Mouse (Mus musculus) MEL (cell line): ENCODE measurements around the gene Thsd4.

Experiments used
- CTCF ChIP-seq, 3 experiments: IDR thresholded peaks in 2 of 3; conservative IDR thresholded peaks in 1 of 3; 2 replicates each; pipeline ENCODE4 v1.5.1; 2011 to 2012; ENCODE audit warnings: low read length in 3 of 3, low read depth in 2 of 3, mild to moderate bottlenecking in 2 of 3, improper control_type of control experiment in 1 of 3, inconsistent platforms in 1 of 3, mixed read lengths in 1 of 3, moderate library complexity in 1 of 3; ENCODE audit not compliant: control insufficient read depth in 1 of 3, insufficient read depth in 1 of 3, poor library complexity in 1 of 3, severe bottlenecking in 1 of 3
- POLR2A ChIP-seq, 2 experiments: IDR thresholded peaks; 2 replicates each; pipeline ENCODE4 v1.6.1; 2011 to 2012; ENCODE audit warnings: low read length in 2 of 2, mild to moderate bottlenecking in 2 of 2, control low read depth in 1 of 2, improper control_type of control experiment in 1 of 2, low read depth in 1 of 2, moderate library complexity in 1 of 2; ENCODE audit not compliant: control insufficient read depth in 1 of 2, insufficient read depth in 1 of 2, poor library complexity in 1 of 2
- RAD21 ChIP-seq: IDR thresholded peaks from 2 replicates; pipeline ENCODE4 v1.6.1; 2011; ENCODE audit warnings: mild to moderate bottlenecking, low read depth, low read length, improper control_type of control experiment

DNA sequence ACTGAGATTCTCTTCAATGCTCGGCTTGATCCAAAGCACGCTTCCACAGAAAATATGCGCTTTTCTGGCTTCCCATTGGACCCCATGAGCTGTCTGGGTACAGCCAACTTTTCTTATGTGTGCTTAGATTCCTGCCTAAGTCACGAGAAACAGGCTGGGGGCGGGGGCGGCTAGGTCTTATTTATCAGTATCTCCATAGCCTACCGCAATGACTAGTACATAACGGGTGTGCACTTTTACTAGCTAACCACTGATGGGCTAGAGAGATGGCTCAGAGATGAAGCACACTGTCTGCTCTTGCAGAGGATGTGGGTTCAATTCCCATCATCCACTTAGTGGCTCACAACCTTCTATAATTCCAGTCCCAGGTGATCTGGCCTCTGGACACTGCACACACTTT is 121.8 kb downstream of the Thsd4 start:
- TF ChIP-seq POLR2A (IDR thresholded peaks at IDR 0.05; ENCODE audit: control insufficient read depth in 1 of 2, insufficient read depth in 1 of 2, low read depth in 1 of 2, low read length in 2 of 2, poor library complexity in 1 of 2) (no peak), RAD21 (no peak), CTCF (IDR thresholded peaks at IDR 0.05 in 2 of 3, conservative IDR thresholded peaks at IDR 0.05 in 1 of 3; ENCODE audit: control insufficient read depth in 1 of 3, insufficient read depth in 1 of 3, low read depth in 2 of 3, low read length in 3 of 3, poor library complexity in 1 of 3, severe bottlenecking in 1 of 3) (no peak)
